Mouse (Mus musculus) C2C12 (cell line): ENCODE results near the gene Aldh1l2. TPM values are rescaled to one million over a fixed set of nuclear protein-coding genes. Genes with fewer than 3 reads are reported as not detected.

Source experiments
- H3K27me3 ChIP-seq: one replicate; pipeline ENCODE4 v1.6.1; 2011; ENCODE audit not compliant: control insufficient read depth, insufficient read depth, insufficient read length
- H3K36me3 ChIP-seq: one replicate; pipeline ENCODE4 v1.6.1; 2011; ENCODE audit not compliant: control insufficient read depth, insufficient read depth
- H3K4me3 ChIP-seq: one replicate; pipeline ENCODE4 v1.5.1; 2011; ENCODE audit warnings: mild to moderate bottlenecking, control low read depth; ENCODE audit not compliant: poor library complexity, insufficient read depth, severe bottlenecking
- H3K79me2 ChIP-seq: one replicate; pipeline ENCODE4 v1.6.1; 2011; ENCODE audit not compliant: control insufficient read depth, insufficient read depth
- H3K79me3 ChIP-seq: one replicate; pipeline ENCODE4 v1.6.1; 2011; ENCODE audit warnings: low read depth, control low read depth
- H3ac ChIP-seq: one replicate; pipeline ENCODE3; 2011; ENCODE audit warnings: low read depth; ENCODE audit not compliant: control insufficient read depth, insufficient read length
- CEBPB ChIP-seq: IDR thresholded peaks from one replicate; pipeline ENCODE4 v1.6.1; 2011; ENCODE audit warnings: low read depth, mild to moderate bottlenecking, control low read depth, moderate library complexity
- CTCF ChIP-seq: IDR thresholded peaks from one replicate; pipeline ENCODE4 v1.5.1; 2011; ENCODE audit not compliant: control insufficient read depth, insufficient read depth, insufficient read length
- FOSL1 ChIP-seq: IDR thresholded peaks from one replicate; pipeline ENCODE4 v1.8.0; 2011; ENCODE audit warnings: mild to moderate bottlenecking, low read length; ENCODE audit not compliant: poor library complexity, insufficient read depth, severe bottlenecking
- MAX ChIP-seq: IDR thresholded peaks from one replicate; pipeline ENCODE4 v1.6.1; 2011; ENCODE audit warnings: mild to moderate bottlenecking, control low read depth
- MYOD1 ChIP-seq: IDR thresholded peaks from one replicate; pipeline ENCODE4 v1.6.1; 2011; ENCODE audit warnings: low read depth; ENCODE audit not compliant: control insufficient read depth, insufficient read length
- MYOG ChIP-seq: IDR thresholded peaks from one replicate; pipeline ENCODE4 v1.6.1; 2011; ENCODE audit not compliant: control insufficient read depth, insufficient read length; ENCODE audit errors: extremely low read depth
- USF1 ChIP-seq: IDR thresholded peaks from one replicate; pipeline ENCODE4 v1.6.1; 2011; ENCODE audit warnings: low read depth, mild to moderate bottlenecking, control low read depth, moderate library complexity
- long read RNA-seq, 2 experiments: library from polyadenylated mRNA; unstranded; transcript quantifications; one replicate each; pipeline ENCODE4 v2.0.0; 2019 to 2020
- polyA plus RNA-seq: library from polyadenylated mRNA; unstranded; fragments of >200 nt; fragmentation: generic; extraction: Trizol; gene quantifications from one replicate; pipeline ENCODE4 v1.2.1, GENCODE M21; 2012; ENCODE audit warnings: missing spikeins

Aldh1l2 gene
- polyA plus RNA-seq: 17.5 TPM
- long read RNA-seq, experiment 1, full-length matches to known transcripts: 1 of 10 reads
- long read RNA-seq, experiment 1, partial matches to known transcripts: 2 of 10 reads
- long read RNA-seq, experiment 1, other reads (novel, unspliced or antisense): 7 of 10 reads
- long read RNA-seq, experiment 2, full-length matches to known transcripts: 38 of 44 reads
- long read RNA-seq, experiment 2, partial matches to known transcripts: 4 of 44 reads
- long read RNA-seq, experiment 2, other reads (novel, unspliced or antisense): 2 of 44 reads

DNA sequence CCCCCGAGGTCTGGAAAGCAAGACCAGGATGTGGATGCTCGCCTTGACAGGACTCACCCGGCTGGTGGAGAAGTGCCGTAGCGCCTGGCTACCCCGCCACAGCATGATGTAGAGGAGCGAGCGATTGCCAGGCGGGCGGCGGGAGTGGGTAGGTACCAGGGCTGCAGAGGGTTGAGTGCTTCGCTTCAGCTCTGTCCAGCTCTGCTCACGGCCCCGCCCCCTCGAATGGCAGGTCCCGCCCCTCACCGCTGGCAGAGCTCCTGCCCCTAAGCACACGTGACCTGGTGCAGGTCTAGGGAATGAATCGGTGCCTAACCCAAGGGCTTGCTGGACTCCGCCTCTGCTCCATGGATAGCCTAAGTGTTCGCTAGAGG lies at the start of gene Aldh1l2:
TSS of gene Aldh1l2 (minus strand) at position 231 of the 374 bp plus-strand sequence.
- Histone ChIP-seq H3K79me2 (no peaks in the 10 kb centered on the region), H3K27me3 (no peaks in the 10 kb centered on the region)
- TF ChIP-seq CTCF: no peak
- peak; percentile 49 for TF ChIP-seq MAX
- TF ChIP-seq MYOD1: no peak
- TF ChIP-seq FOSL1: no peak
- TF ChIP-seq CEBPB: no peak
- no peak for TF ChIP-seq MYOG
- peak; percentile 95 for TF ChIP-seq USF1

GRCm38 (mm10) chr10:83565449-83566441 lies 31.8 kb upstream of the Aldh1l2 start:
- TF ChIP-seq CEBPB (no peak), CTCF (no peak), MYOG (no peak), MYOD1 (no peak), FOSL1 (no peak), MAX (no peak), USF1 (no peak)
- Histone ChIP-seq H3K27me3 (no peaks in the 10 kb centered on the region), H3K79me3 (no peaks in the 10 kb centered on the region), H3K4me3 (no peak overlapping the region), H3K36me3 (peaks cover 93% of the 10 kb centered on the region), H3ac (no peak overlapping the region), H3K79me2 (no peaks in the 10 kb centered on the region)

More for the DNA sequence above, at the start of gene Aldh1l2:
- Histone ChIP-seq H3ac (peak within 1 kb of the TSS; percentile 83), H3K4me3 (peak within 1 kb of the TSS; percentile 38), H3K36me3 (no peaks in the 10 kb centered on the region), H3K79me3 (no peaks in the 10 kb centered on the region)

DNA sequence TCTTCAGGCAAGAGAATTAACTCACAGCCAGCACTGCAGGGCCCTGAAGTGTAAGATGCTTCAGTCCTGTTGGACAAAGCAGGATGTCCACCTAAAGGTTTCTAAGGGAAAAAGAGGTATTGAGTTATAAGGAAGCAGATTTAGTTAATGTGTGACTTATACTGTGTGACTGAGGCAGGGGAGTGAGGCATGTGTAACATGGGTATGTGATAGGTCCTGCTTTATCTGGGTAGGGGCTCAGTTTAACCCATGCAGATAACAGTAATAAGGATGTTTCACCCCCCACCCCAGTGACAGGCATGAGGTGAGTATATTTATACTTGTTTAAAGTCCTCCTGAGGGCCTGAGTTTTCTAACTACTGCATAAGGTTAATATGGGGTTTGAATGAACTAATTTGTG lies 29.1 kb upstream of the Aldh1l2 start:
- Histone ChIP-seq H3K27me3 (no peaks in the 10 kb centered on the region), H3ac (no peak overlapping the region), H3K4me3 (no peak overlapping the region), H3K79me2 (no peaks in the 10 kb centered on the region), H3K79me3 (no peaks in the 10 kb centered on the region), H3K36me3 (peaks cover 92% of the 10 kb centered on the region)
- TF ChIP-seq MYOD1 (no peak), FOSL1 (no peak), USF1 (no peak), MAX (no peak), CTCF (no peak), MYOG (no peak), CEBPB (no peak)

GRCm38 (mm10) chr10:83545341-83545740 lies 11.4 kb upstream of the Aldh1l2 start:
- TF ChIP-seq MYOG: no peak
- no peak for TF ChIP-seq CTCF
- TF ChIP-seq FOSL1: no peak
- no peak for TF ChIP-seq CEBPB
- TF ChIP-seq USF1: no peak
- no peak for TF ChIP-seq MYOD1
- no peak for TF ChIP-seq MAX
- no peak overlapping the region for H3ac ChIP-seq
- no peak overlapping the region for H3K4me3 ChIP-seq
- H3K79me2 ChIP-seq: peaks cover 62% of the 10 kb centered on the region
- no peaks in the 10 kb centered on the region for H3K27me3 ChIP-seq
- H3K36me3 ChIP-seq: peaks cover 39% of the 10 kb centered on the region
- H3K79me3 ChIP-seq: peaks cover 46% of the 10 kb centered on the region

GRCm38 (mm10) chr10:83544103-83544479 lies 10.2 kb upstream of the Aldh1l2 start:
- peaks cover 27% of the 10 kb centered on the region for H3K36me3 ChIP-seq
- H3K79me2 ChIP-seq: peaks cover 54% of the 10 kb centered on the region
- no peaks in the 10 kb centered on the region for H3K27me3 ChIP-seq
- peaks cover 39% of the 10 kb centered on the region for H3K79me3 ChIP-seq
- TF ChIP-seq USF1: no peak
- no peak for TF ChIP-seq FOSL1
- TF ChIP-seq CEBPB: no peak
- no peak for TF ChIP-seq MAX
- no peak for TF ChIP-seq MYOD1
- TF ChIP-seq MYOG: no peak
- no peak for TF ChIP-seq CTCF
- H3K4me3 ChIP-seq: peak overlapping the region; percentile 65
- H3ac ChIP-seq: peak overlapping the region; percentile 87
